Mouse (Mus musculus) liver, adult 2 months (tissue): ENCODE measurements around the gene Rab33a. TPM values are rescaled to one million over a fixed set of nuclear protein-coding genes. Genes with fewer than 3 reads are reported as not detected.

Experiments used
- DNase-seq: peaks from one replicate; pipeline ENCODE4 v3.0.0-alpha.2; 2011; ENCODE audit warnings: low read depth, low spot score; ENCODE audit errors: extremely low read depth
- H3K27ac ChIP-seq: fragments of 200-500 bp; replicated peaks from 2 replicates; pipeline ENCODE4 v1.5.1; 2012; ENCODE audit warnings: low read depth, mild to moderate bottlenecking, control low read depth, inconsistent platforms, low read length; ENCODE audit not compliant: insufficient read depth
- H3K27me3 ChIP-seq: fragments of 200-500 bp; 2 replicates; pipeline ENCODE4 v1.6.1; 2012; ENCODE audit warnings: mild to moderate bottlenecking, moderate library complexity, low read length, inconsistent platforms; ENCODE audit not compliant: control insufficient read depth, insufficient read depth
- H3K36me3 ChIP-seq: fragments of 200-500 bp; 2 replicates; pipeline ENCODE4 v1.6.1; 2012; ENCODE audit warnings: low read length, inconsistent platforms; ENCODE audit not compliant: control insufficient read depth, insufficient read depth
- H3K4me1 ChIP-seq: fragments of 200-500 bp; 2 replicates; pipeline ENCODE4 v1.6.1; 2011; ENCODE audit warnings: low read length; ENCODE audit not compliant: control insufficient read depth, insufficient read depth
- H3K4me3 ChIP-seq: fragments of 200-500 bp; 2 replicates; pipeline ENCODE4 v1.5.1; 2011; ENCODE audit warnings: low read depth, mild to moderate bottlenecking, control low read depth, low read length, moderate library complexity; ENCODE audit not compliant: insufficient read depth
- H3K79me2 ChIP-seq: fragments of 200-500 bp; 2 replicates; pipeline ENCODE4 v1.6.1; 2012; ENCODE audit warnings: inconsistent platforms, mild to moderate bottlenecking, low read length, moderate library complexity; ENCODE audit not compliant: control insufficient read depth, insufficient read depth
- H3K9ac ChIP-seq: fragments of 200-500 bp; 2 replicates; pipeline ENCODE4 v1.6.1; 2012; ENCODE audit warnings: low read depth, mild to moderate bottlenecking, control low read depth, inconsistent platforms, low read length
- CTCF ChIP-seq: fragments of 200-500 bp; IDR thresholded peaks from 2 replicates; pipeline ENCODE4 v1.5.1; 2011; ENCODE audit warnings: low read depth, low read length, control low read depth
- POLR2A ChIP-seq: fragments of 200-500 bp; IDR thresholded peaks from 2 replicates; pipeline ENCODE4 v1.6.1; 2011; ENCODE audit warnings: low read length, control low read depth; ENCODE audit not compliant: insufficient read depth; ENCODE audit errors: extremely low read depth
- WGBS: fragments of 180-500 bp; shearing (Covaris S2); methylation state at CpG from one replicate; pipeline ENCODE4 v1.1.7; 2018; 5-methylcytosine and 5-hydroxymethylcytosine counted together
- polyA plus RNA-seq: library from polyadenylated mRNA; depleted of rRNA; stranded (reverse); fragments of >200 nt; gene quantifications from 2 replicates; pipeline ENCODE4 v1.2.3, GENCODE M21; 2012; rRNA removed
- total RNA-seq: library from RNA; depleted of rRNA; stranded (reverse); fragments of >200 nt; gene quantifications from 2 replicates; pipeline ENCODE4 v1.2.3, GENCODE M21; 2014; rRNA removed

Gene Rab33a
- total and polyA plus RNA-seq, 2 experiments = 0.12 TPM; not detected in 1

- 80% methylated on average over 8 of the region's 8 CpGs for WGBS
- no peak overlapping the region for H3K9ac ChIP-seq
Observed at GRCm38 (mm10) chrX:48525866-48526265, 6.8 kb downstream of the Rab33a start.

GRCm38 (mm10) chrX:48526435-48526834 lies 7.3 kb downstream of the Rab33a start:
- Histone ChIP-seq H3K79me2 (no peaks in the 10 kb centered on the region), H3K4me3 (no peak overlapping the region), H3K9ac (no peak overlapping the region), H3K27ac (no peak overlapping the region), H3K36me3 (no peaks in the 10 kb centered on the region), H3K4me1 (no peaks in the 10 kb centered on the region), H3K27me3 (no peaks in the 10 kb centered on the region)
- 48% methylated on average over 3 of the region's 3 CpGs for WGBS
- DNase-seq = no peak
- no peak for TF ChIP-seq POLR2A
- no peak for TF ChIP-seq CTCF

More at GRCm38 (mm10) chrX:48525866-48526265, 6.8 kb downstream of the Rab33a start:
- TF ChIP-seq CTCF (no peak), POLR2A (no peak)
- DNase-seq = no peak
- no peaks in the 10 kb centered on the region for H3K4me1 ChIP-seq
- no peaks in the 10 kb centered on the region for H3K79me2 ChIP-seq
- H3K36me3 ChIP-seq = no peaks in the 10 kb centered on the region
- no peak overlapping the region for H3K27ac ChIP-seq
- H3K27me3 ChIP-seq = no peaks in the 10 kb centered on the region
- no peak overlapping the region for H3K4me3 ChIP-seq

- Histone ChIP-seq H3K27ac (no peak overlapping the region), H3K4me1 (no peaks in the 10 kb centered on the region), H3K27me3 (no peaks in the 10 kb centered on the region), H3K79me2 (no peaks in the 10 kb centered on the region), H3K9ac (no peak overlapping the region), H3K36me3 (no peaks in the 10 kb centered on the region), H3K4me3 (no peak overlapping the region)
- peak; percentile 52 for DNase-seq
- TF ChIP-seq CTCF = peak; percentile 71
- TF ChIP-seq POLR2A = no peak
- 39% methylated on average over 3 of the region's 3 CpGs for WGBS
Observed at GRCm38 (mm10) chrX:48532175-48532574, 13.1 kb downstream of the Rab33a start.

Other genes starting within 250 kb of the Rab33a start
- 1.7 and 2.8 TPM in 2 replicates for gene Bcorl1, start 177.9 kb upstream of the Rab33a start, total RNA-seq
- 1.6 and 2.2 TPM in 2 replicates for gene Bcorl1, start 177.9 kb upstream of the Rab33a start, polyA plus RNA-seq
- 0.46 and 0.67 TPM in 2 replicates for gene Elf4, start 56.2 kb upstream of the Rab33a start, total RNA-seq
- 0.57 and 1.5 TPM in 2 replicates for gene Elf4, start 56.2 kb upstream of the Rab33a start, polyA plus RNA-seq
- 72.1 and 90.0 TPM in 2 replicates for gene Aifm1, start 5.7 kb upstream of the Rab33a start, total RNA-seq
- 31.4 and 39.7 TPM in 2 replicates for gene Aifm1, start 5.7 kb upstream of the Rab33a start, polyA plus RNA-seq
- 4.2 and 5.2 TPM in 2 replicates for gene Zfp280c, start 75.2 kb downstream of the Rab33a start, total RNA-seq
- gene Zfp280c, start 75.2 kb downstream of the Rab33a start, polyA plus RNA-seq = 1.2 and 1.9 TPM in 2 replicates
- gene Slc25a14, start 104.1 kb downstream of the Rab33a start, total RNA-seq = 3.2 and 4.4 TPM in 2 replicates
- 0.98 and 1.3 TPM in 2 replicates for gene Slc25a14, start 104.1 kb downstream of the Rab33a start, polyA plus RNA-seq
- not detected in 2 replicates for gene Gpr119, start 155.2 kb downstream of the Rab33a start, total RNA-seq
- not detected in 2 replicates for gene Gpr119, start 155.2 kb downstream of the Rab33a start, polyA plus RNA-seq
- gene Rbmx2, start 175.7 kb downstream of the Rab33a start, total RNA-seq = 0.74 and 1.0 TPM in 2 replicates
- 0.21 and 0.39 TPM in 2 replicates for gene Rbmx2, start 175.7 kb downstream of the Rab33a start, polyA plus RNA-seq